Mouse (Mus musculus): ENCODE data around the gene Tbc1d16. TPM values are rescaled to one million over a fixed set of nuclear protein-coding genes. Genes with fewer than 3 reads are reported as not detected.

The Tbc1d16 gene
- polyA plus RNA-seq, 1 experiment = 17.6 TPM

DNA sequence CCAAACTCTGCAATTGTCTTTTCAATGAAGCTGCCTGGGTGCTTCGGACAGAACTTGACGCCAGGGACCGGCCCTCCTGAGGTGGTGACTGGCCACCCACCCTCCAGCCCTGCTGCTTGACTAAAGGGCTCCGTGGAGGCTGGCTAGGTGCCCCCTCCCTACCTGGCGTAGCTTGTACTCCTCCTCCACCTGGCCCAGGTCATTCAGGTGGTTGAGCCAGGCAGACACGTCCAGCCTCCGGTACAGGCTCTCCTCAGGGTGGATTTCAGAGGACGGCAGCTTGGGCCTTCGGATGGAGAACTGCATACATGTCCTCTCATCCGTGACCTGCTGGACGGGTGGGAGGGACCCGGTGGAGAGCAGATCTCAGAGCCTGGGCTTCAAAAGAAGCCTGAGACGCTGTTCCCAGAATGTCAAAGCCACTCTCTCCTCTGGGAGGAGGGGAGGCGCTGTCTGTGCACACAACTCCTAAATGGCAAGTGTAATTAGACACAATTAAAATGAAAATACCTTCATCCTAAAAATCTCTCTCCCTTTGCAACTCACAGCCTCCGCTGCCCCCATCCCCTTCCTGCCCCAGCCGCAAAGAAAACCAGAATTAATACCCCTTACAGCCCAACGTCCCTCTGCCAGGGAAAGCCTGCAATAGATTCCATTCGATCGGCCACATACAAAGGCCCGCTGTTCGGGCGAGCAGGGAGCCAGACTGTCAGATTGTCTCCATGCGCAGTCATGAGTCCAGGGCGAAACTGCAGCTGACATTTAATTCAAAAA, 71.6 kb downstream of the Tbc1d16 start:
- no peak for DNase-seq
- H3K4me1 ChIP-seq (ENCODE audit: control insufficient read depth, insufficient read depth, low read length) = no peaks in the 10 kb centered on the region
- 85% methylated on average over 24 of the region's 24 CpGs for WGBS
- H3K4me3 ChIP-seq (replicated peaks; ENCODE audit: extremely low read depth, low read depth, low read length) = no peak overlapping the region
- no peak for TF ChIP-seq POLR2A (IDR thresholded peaks at IDR 0.05; ENCODE audit: borderline replicate concordance, extremely low read depth, low read depth, low read length)
- TF ChIP-seq CTCF (IDR thresholded peaks at IDR 0.05; ENCODE audit: insufficient read depth, low read length) = no peak

DNA sequence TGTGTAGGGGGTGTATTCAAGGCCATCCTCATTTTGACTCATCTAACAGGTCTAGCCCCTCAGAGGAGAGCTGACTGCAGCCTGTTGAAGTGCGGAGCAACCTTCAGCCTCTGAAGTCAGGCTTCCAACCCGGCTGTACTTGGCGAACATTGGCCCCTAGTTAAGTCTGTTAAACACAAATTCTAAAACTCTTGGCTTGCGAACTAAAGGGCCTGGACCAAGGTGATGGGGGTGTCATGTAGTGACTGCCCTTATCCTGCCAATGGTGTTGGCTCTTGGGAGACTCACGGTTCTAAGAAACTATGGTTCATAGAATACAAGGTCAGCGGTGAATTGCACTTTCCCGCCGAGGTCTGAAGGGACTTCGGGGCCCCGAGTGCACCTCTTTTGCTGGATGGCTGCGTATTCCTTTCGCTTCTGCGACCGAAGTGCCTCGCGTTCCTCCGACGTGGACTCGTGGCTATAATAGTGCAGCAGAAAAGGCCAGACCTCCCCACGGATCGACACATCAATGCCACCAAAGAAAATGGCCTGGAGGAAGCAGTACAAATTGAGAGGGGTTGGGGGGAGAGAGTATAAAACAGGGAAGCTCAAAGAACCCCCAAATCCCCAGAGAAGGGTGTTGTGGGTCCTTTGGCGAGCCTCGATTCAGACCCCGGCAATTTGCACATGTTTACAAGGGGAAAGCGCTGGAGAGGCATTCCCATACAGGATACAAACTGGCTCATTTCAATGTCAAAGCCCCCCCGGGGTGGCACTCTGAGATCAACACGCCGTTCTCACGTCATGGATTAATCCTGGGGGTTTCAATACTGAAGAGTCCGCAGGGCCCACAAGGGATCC, 72.4 kb downstream of the Tbc1d16 start:
- 80% methylated on average over 30 of the region's 30 CpGs for WGBS
- no peak for DNase-seq
- H3K4me3 ChIP-seq (replicated peaks; ENCODE audit: extremely low read depth, low read depth, low read length) = no peak overlapping the region
- no peak for TF ChIP-seq POLR2A (IDR thresholded peaks at IDR 0.05; ENCODE audit: borderline replicate concordance, extremely low read depth, low read depth, low read length)
- TF ChIP-seq CTCF (IDR thresholded peaks at IDR 0.05; ENCODE audit: insufficient read depth, low read length) = no peak
- H3K4me1 ChIP-seq (ENCODE audit: control insufficient read depth, insufficient read depth, low read length) = no peaks in the 10 kb centered on the region

- no peak overlapping the region for H3K4me3 ChIP-seq (replicated peaks; ENCODE audit: extremely low read depth, low read depth, low read length)
- no peak for DNase-seq
- no peaks in the 10 kb centered on the region for H3K4me1 ChIP-seq (ENCODE audit: control insufficient read depth, insufficient read depth, low read length)
- TF ChIP-seq CTCF (IDR thresholded peaks at IDR 0.05; ENCODE audit: insufficient read depth, low read length) (no peak), POLR2A (IDR thresholded peaks at IDR 0.05; ENCODE audit: borderline replicate concordance, extremely low read depth, low read depth, low read length) (no peak)
- 63% methylated on average over 14 of the region's 14 CpGs for WGBS
These were observed 75.9 kb downstream of the Tbc1d16 start for GRCm38 (mm10) chr11:119152321-119152831.

DNA sequence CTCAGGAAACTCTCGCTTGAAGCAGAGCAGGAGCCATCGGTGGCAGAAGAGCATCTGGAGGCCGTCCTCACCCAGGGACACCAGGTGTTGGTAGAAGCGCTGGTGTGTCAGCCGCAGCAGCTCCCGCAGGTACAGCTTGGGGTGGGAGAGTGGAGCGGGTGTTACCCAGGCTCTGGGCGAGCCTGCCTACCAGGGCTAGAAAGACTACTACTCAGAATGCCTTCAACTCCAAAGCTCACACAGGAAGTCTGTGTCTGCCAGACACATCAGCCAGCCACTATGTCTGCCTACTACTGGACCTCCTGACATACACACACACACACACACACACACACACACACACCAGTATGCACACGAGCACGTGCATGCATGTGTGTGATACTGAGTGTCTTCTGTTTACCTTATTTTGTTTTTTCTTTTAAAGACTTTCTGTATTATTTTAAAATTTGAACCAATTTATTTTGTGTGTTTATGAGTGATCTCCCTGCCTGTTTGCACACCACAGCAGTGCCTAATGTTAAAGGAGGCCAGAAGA, 77.2 kb downstream of the Tbc1d16 start:
- no peak for DNase-seq
- Histone ChIP-seq H3K4me3 (replicated peaks; ENCODE audit: extremely low read depth, low read depth, low read length) (no peak overlapping the region), H3K4me1 (ENCODE audit: control insufficient read depth, insufficient read depth, low read length) (no peaks in the 10 kb centered on the region)
- TF ChIP-seq CTCF (IDR thresholded peaks at IDR 0.05; ENCODE audit: insufficient read depth, low read length) (no peak), POLR2A (IDR thresholded peaks at IDR 0.05; ENCODE audit: borderline replicate concordance, extremely low read depth, low read depth, low read length) (no peak)
- 85% methylated on average over 10 of the region's 10 CpGs for WGBS

DNA sequence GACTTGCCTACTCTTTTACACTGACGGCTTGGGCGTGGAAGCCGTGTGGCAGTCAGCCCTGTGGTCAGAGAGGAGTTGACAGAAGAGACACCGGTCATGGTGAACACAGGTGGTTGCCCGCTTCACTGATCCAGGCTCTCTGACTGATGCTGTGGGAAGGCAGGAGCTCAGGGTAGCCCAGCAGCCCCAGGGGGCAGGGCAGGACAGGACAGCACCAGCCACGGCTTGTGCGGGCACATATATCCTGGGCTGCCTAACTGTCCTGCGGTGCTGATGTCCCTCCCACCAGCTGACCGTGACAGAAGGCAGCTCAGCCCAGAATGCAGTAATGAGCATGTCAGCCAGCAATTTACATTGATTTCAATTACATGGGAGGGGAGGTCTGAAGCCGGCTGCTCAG, 77.9 kb downstream of the Tbc1d16 start:
- 83% methylated on average over 10 of the region's 10 CpGs for WGBS
- no peaks in the 10 kb centered on the region for H3K4me1 ChIP-seq (ENCODE audit: control insufficient read depth, insufficient read depth, low read length)
- no peak overlapping the region for H3K4me3 ChIP-seq (replicated peaks; ENCODE audit: extremely low read depth, low read depth, low read length)
- DNase-seq = no peak
- TF ChIP-seq POLR2A (IDR thresholded peaks at IDR 0.05; ENCODE audit: borderline replicate concordance, extremely low read depth, low read depth, low read length) (no peak), CTCF (IDR thresholded peaks at IDR 0.05; ENCODE audit: insufficient read depth, low read length) (no peak)

GRCm38 (mm10) chr11:119148829-119149228, 79.5 kb downstream of the Tbc1d16 start:
- DNase-seq = no peak
- no peaks in the 10 kb centered on the region for H3K4me1 ChIP-seq (ENCODE audit: control insufficient read depth, insufficient read depth, low read length)
- WGBS = 90% methylated on average over 13 of the region's 13 CpGs
- TF ChIP-seq POLR2A (IDR thresholded peaks at IDR 0.05; ENCODE audit: borderline replicate concordance, extremely low read depth, low read depth, low read length) = no peak
- TF ChIP-seq CTCF (IDR thresholded peaks at IDR 0.05; ENCODE audit: insufficient read depth, low read length) = no peak
- H3K4me3 ChIP-seq (replicated peaks; ENCODE audit: extremely low read depth, low read depth, low read length) = no peak overlapping the region

DNA sequence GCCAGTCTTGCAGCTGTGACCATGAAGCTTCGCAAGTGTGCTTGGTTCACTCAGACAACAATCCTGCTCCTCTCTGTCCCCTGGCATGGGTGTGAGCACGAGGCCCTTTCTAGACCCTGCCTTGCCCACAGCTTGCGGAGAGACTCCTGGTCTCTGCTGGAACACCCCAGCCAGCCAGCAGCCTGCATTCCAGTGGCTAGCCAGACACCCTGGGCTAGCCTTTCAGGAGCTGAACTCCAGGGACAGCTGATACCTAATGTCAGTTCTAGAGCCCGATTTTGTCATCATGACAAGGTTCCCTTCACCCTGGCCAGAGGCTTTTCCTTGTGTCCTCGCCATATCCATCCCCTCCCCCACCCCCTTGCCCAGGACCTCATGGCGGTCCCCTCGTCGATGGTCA, 81.1 kb downstream of the Tbc1d16 start:
- no peaks in the 10 kb centered on the region for H3K4me1 ChIP-seq (ENCODE audit: control insufficient read depth, insufficient read depth, low read length)
- no peak for DNase-seq
- 87% methylated on average over 8 of the region's 8 CpGs for whole genome bisulfite sequencing
- TF ChIP-seq POLR2A (IDR thresholded peaks at IDR 0.05; ENCODE audit: borderline replicate concordance, extremely low read depth, low read depth, low read length) (no peak), CTCF (IDR thresholded peaks at IDR 0.05; ENCODE audit: insufficient read depth, low read length) (no peak)
- H3K4me3 ChIP-seq (replicated peaks; ENCODE audit: extremely low read depth, low read depth, low read length) = no peak overlapping the region

DNA sequence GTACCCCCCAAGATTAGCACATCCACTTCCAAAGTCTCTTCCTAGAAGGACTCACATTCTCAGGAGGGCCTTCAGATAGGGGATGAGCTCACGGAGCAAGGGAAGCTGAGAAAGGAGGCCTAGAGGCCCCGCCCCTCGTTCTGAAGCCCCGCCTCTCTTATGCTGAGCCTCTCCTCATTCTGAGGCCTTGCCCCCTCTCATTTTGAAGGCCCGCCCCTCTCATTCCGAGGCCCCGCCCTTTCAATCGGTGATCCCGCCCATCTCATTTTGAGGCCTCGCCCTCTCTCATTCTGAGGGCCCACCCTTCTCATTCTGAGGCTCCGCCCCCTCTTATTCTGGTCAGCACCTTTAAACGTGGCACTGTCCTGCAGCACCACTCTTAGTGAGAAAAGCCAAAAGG, 82.2 kb downstream of the Tbc1d16 start:
- Histone ChIP-seq H3K4me3 (replicated peaks; ENCODE audit: extremely low read depth, low read depth, low read length) (no peak overlapping the region), H3K4me1 (ENCODE audit: control insufficient read depth, insufficient read depth, low read length) (no peaks in the 10 kb centered on the region)
- WGBS = 50% methylated on average over 12 of the region's 12 CpGs
- TF ChIP-seq CTCF (IDR thresholded peaks at IDR 0.05; ENCODE audit: insufficient read depth, low read length) (no peak), POLR2A (IDR thresholded peaks at IDR 0.05; ENCODE audit: borderline replicate concordance, extremely low read depth, low read depth, low read length) (no peak)
- DNase-seq = no peak

DNA sequence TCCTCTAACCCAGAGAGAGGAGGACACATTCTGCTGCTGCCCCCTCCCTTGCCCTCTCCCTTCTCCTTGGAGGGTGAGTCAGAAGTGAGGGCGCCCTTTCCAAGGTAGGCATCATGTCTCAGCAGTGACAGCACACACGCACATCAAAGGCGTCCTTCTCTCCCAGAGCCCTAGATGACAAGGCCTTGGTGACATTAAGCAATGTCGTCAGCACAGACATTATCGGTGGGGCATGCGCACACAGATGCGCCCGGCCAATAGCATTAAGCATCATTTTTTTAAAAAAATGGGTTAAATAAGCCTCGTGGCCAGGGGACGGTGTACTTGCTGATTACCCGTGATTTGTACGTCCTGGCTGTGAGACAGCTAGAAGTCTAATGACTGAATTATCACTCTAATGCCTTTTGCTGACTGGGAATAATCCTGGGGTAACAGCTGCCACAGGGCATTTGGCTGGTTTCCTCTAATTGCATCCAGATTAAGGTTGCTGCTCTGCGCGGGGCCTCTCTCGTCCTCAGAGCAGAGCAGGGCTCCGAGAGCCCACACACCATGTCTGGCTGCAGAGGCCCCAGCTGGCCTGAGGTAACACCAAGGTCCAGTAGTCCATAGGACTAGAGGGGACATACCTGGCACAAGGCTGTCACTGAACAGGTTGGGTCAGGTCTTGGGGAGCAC, 83.4 kb downstream of the Tbc1d16 start:
- 90% methylated on average over 16 of the region's 16 CpGs for WGBS
- no peak overlapping the region for H3K4me3 ChIP-seq (replicated peaks; ENCODE audit: extremely low read depth, low read depth, low read length)
- TF ChIP-seq POLR2A (IDR thresholded peaks at IDR 0.05; ENCODE audit: borderline replicate concordance, extremely low read depth, low read depth, low read length) = no peak
- no peak for TF ChIP-seq CTCF (IDR thresholded peaks at IDR 0.05; ENCODE audit: insufficient read depth, low read length)
- DNase-seq = no peak
- H3K4me1 ChIP-seq (ENCODE audit: control insufficient read depth, insufficient read depth, low read length) = no peaks in the 10 kb centered on the region
